Mouse (Mus musculus): ENCODE measurements at regions not wholly inside any gene's neighbourhood (a gene's known extent, or its start where the extent isn't known, plus 50 kb on each side); places are given as distances from the start of the nearest gene placed in this dataset.

- TF ChIP-seq GATA1 (IDR thresholded peaks at IDR 0.05; ENCODE audit: low read length) = no peak
- no peak for TF ChIP-seq TAL1 (IDR thresholded peaks at IDR 0.05; ENCODE audit: low read length)
These were observed 163.1 kb downstream of the Sox4 start for GRCm38 (mm10) chr13:28790381-28790780.

All from erythroblast, embryonic 14.5 days (primary cell).